Mouse (Mus musculus) MEL-GATA-1-ER (cell line): ENCODE results near the gene Stx6.

Source experiments
- DNase-seq: peaks from one replicate; pipeline ENCODE4 v3.0.0-alpha.2; 2012; ENCODE audit warnings: low read depth; ENCODE audit errors: extremely low read depth

Gene Stx6

DNA sequence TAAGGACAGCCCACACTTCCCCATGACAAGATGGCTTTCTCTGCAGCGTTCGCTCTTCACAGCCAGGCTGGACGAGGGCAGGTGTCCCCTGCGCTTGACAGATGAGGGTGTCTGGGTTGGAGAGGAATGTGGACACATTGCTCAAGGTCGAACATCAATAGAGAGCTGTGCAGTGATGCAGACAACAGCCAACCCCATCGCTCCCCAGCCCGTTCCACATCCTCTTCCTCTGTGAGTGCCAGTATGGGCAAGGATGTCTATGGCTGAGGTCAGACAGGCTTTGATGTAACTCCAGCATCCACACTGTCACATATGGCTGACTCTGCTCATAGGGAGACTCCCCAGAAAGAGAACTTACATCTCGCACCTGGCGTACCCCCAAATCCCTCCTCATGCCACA is 74.9 kb downstream of the Stx6 start:
- no peak for DNase-seq

GRCm38 (mm10) chr1:155233931-155234607 is 75.6 kb downstream of the Stx6 start:
- no peak for DNase-seq

DNA sequence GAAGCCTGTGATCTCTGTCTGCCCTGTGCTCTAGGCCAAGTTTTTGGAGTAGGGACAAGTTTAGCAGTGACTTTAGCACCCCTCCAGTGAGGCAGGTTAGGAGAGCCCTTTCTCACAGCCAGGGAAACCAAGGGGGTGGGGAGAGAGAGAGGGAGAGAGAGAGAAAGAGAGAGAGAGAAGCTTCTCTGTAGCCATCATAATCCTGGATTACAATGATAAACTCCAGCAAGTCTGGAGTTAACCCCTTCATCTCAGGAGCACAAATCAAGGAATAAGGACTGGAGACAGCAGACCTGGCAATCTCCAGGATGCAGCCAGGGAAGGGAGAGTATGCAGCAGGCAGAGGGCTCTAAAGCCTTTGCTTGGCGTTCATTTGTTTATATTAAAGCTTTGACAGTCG is 77.1 kb downstream of the Stx6 start:
- no peak for DNase-seq

- no peak for DNase-seq
These were observed 78.0 kb downstream of the Stx6 start for GRCm38 (mm10) chr1:155236306-155237024.

DNA sequence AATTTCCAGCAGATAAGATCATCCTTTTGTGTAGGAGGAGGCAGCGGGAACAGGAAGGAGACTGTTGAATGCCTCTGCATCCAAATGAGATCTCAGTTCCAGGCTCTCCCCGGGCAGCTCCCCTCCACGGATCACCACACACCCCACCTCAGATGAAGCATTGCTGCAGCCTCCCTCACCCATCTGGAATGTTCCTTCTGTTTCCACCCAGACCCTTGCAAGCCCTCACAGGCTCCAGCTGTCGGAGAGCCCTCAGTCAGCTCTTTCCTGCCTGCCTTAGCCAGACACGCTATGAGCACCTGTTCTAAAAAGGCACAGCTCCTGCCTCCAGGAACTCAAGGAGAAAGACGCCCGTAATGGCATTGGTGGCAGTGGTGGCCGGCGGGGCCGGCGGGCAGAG is 78.9 kb downstream of the Stx6 start:
- DNase-seq, result no peak

- no peak for DNase-seq
These were observed 79.6 kb downstream of the Stx6 start for GRCm38 (mm10) chr1:155238126-155238525.

GRCm38 (mm10) chr1:155239169-155239568 is 80.7 kb downstream of the Stx6 start:
- DNase-seq, result no peak

- no peak for DNase-seq
These were observed 81.6 kb downstream of the Stx6 start for GRCm38 (mm10) chr1:155239962-155240717.

DNA sequence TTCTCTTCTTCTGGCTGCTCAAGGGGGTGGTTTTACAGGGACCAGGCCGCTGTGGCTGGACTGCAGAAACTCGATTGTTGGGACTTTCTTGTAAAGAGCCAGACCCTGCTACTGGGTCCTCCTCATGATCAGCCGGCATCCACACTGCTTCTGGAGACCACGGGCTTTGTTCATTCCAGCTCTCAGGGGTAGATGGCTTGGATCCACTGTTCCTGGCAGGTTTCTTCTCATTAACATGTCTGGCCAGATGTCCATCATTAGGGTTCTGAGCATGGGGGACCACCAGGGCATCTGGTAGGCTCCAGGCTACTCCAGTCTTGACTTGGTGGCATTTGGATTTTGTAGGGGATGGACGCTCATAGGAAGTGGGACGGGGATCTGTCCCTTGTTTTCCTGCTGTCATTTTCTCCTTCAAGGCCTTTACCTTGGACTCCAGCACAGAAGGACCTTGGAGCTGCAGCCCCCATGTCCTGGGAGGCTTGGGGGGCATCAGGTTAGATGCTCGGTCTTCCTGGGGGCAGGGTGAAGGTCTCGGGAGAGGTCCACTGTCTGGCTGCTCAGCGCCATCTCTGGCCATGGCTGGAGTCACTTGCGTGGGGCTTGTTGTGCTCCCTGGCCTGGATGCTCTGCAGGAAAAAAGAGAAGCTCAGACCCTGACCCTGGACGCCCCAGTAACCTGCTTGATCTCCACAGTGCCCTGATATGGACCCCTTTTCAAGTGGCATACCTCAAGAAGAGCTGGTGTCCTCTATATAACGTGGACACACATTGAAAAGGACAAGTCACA is 83.4 kb downstream of the Stx6 start:
- no peak for DNase-seq

DNA sequence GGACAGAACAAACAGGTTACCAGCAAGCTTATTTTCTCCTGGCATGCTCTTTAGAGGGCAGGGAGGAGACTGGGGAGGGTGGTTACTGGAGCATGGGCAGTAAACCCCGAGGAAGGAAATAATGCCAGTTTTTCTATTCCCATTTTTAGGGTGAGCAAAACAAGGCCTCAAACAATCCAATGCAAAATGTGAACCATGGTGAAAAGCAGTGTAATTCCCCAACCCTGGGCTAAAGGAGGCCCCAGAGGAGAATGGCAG is 83.9 kb downstream of the Stx6 start:
- DNase-seq, result no peak

- no peak for DNase-seq
These were observed 85.6 kb downstream of the Stx6 start, which contains the start of gene BC034090 for GRCm38 (mm10) chr1:155243797-155244770. BC034090 (minus strand) TSS chr1:155244444.

- no peak for DNase-seq
These were observed 86.3 kb downstream of the Stx6 start for GRCm38 (mm10) chr1:155244771-155245211.

- no peak for DNase-seq
These were observed 87.0 kb downstream of the Stx6 start for GRCm38 (mm10) chr1:155245516-155245915.

- DNase-seq, result no peak
These were observed 88.9 kb downstream of the Stx6 start for GRCm38 (mm10) chr1:155247441-155247840.

DNA sequence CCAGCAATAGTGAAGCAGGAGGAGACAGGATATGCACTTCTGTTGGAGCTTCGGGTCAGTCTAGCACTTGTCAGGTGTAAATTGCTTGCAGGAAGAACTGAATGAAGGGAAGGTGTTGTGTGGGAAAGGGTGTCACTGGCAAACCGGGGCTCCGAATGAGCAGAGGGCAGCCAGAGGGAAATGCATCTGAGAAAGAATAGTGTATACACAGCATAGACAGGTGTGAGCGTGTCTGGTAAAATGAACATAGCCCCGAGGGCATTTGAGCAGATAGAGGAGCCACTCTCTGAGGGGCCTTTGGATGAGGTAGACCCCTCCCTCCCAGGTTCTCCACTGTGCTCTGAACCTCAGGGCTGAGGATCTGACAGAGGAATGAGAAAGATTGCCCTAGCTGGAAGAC is 89.5 kb downstream of the Stx6 start:
- DNase-seq, result no peak

- DNase-seq, result no peak
These were observed 91.4 kb downstream of the Stx6 start for GRCm38 (mm10) chr1:155249896-155250295.

GRCm38 (mm10) chr1:155250531-155251135 is 92.1 kb downstream of the Stx6 start:
- no peak for DNase-seq

GRCm38 (mm10) chr1:155251596-155251995 is 93.1 kb downstream of the Stx6 start:
- DNase-seq, result no peak

GRCm38 (mm10) chr1:155252631-155253121 is 94.2 kb downstream of the Stx6 start:
- DNase-seq, result no peak

- DNase-seq, result no peak
These were observed 94.6 kb downstream of the Stx6 start for GRCm38 (mm10) chr1:155253126-155253525.
